Mouse (Mus musculus) bone marrow, adult 2 months (tissue): Measurements from ENCODE around the gene Arhgap45.

Experiments used
- CTCF ChIP-seq: fragments of 200-500 bp; IDR thresholded peaks from 2 replicates; pipeline ENCODE4 v1.5.1; 2011; ENCODE audit warnings: low read length, control low read depth; ENCODE audit not compliant: control insufficient read depth, insufficient read depth
- POLR2A ChIP-seq: fragments of 200-500 bp; IDR thresholded peaks from 2 replicates; pipeline ENCODE4 v1.6.1; 2011; ENCODE audit warnings: low read depth, mild to moderate bottlenecking, control low read depth, low read length, borderline replicate concordance; ENCODE audit not compliant: control insufficient read depth

DNA sequence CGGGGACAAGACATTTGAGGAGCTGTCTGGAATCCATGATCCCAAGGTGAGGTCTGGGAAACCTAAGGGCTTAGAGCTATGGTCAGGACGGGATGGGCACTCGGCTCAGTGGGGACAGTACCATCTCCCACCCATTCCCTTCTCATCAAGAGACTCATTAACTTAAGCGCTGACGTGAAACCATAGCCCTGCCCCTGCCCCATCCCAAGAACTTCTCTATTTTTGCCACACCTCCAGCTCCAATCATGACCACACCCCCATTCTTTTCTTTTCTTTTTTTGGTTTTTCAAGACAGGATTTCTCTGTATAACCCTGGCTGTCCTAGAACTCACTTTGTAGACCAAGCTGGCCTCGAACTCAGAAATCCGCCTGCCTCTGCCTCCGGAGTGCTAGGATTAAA, 41.8 kb upstream of the Arhgap45 start:
- TF ChIP-seq POLR2A (no peak), CTCF (no peak)
